Mouse (Mus musculus) cerebellum, adult 18-20 months (tissue): ENCODE data around the gene Cad.
"Not testable (repeated sequence)": the region's sequence is repeated elsewhere in the genome, so short reads cannot be mapped to it uniquely, and the experiment has no call there.

Experiments
- DNase-seq, 2 experiments: peaks; one replicate each; pipeline ENCODE4 v3.0.0; 2021

The Cad gene

GRCm38 (mm10) chr5:31054261-31055215, at the start of gene Cad:
Gene Cad (plus strand): TSS chr5:31054780.
- peak; percentile 95 to 97 for DNase-seq

- no peak for DNase-seq
Measured at GRCm38 (mm10) chr5:31012737-31013136, 41.8 kb upstream of the Cad start.

- DNase-seq, result no peak
Measured at GRCm38 (mm10) chr5:31015913-31016312, 38.7 kb upstream of the Cad start.

- DNase-seq, result not testable (repeated sequence)
Measured at GRCm38 (mm10) chr5:31021790-31022189, 32.8 kb upstream of the Cad start.

- no peak for DNase-seq
Measured at GRCm38 (mm10) chr5:31022690-31023089, 31.9 kb upstream of the Cad start.

- no peak for DNase-seq
Measured at GRCm38 (mm10) chr5:31023254-31023653, 31.3 kb upstream of the Cad start.

- no peak for DNase-seq
Measured at GRCm38 (mm10) chr5:31024641-31025040, 29.9 kb upstream of the Cad start.

- DNase-seq, result no peak
Measured at GRCm38 (mm10) chr5:31030926-31031325, 23.7 kb upstream of the Cad start.

- DNase-seq, result no peak
Measured at GRCm38 (mm10) chr5:31031508-31031907, 23.1 kb upstream of the Cad start.

- no peak for DNase-seq
Measured at GRCm38 (mm10) chr5:31034669-31035068, 19.9 kb upstream of the Cad start.

- DNase-seq, result not testable (repeated sequence)
Measured at GRCm38 (mm10) chr5:31036556-31036955, 18.0 kb upstream of the Cad start.

GRCm38 (mm10) chr5:31038171-31038845, 16.3 kb upstream of the Cad start:
- no peak for DNase-seq

- DNase-seq, result no peak
Measured at GRCm38 (mm10) chr5:31046416-31046815, 8.2 kb upstream of the Cad start.

GRCm38 (mm10) chr5:31047074-31047473, 7.5 kb upstream of the Cad start:
- DNase-seq, result no peak

GRCm38 (mm10) chr5:31047848-31048762, 6.5 kb upstream of the Cad start, which contains the start of gene Atraid:
Gene Atraid (plus strand): TSS chr5:31048312.
- peak; percentile 98 to 99 for DNase-seq

GRCm38 (mm10) chr5:31048763-31049641, 5.6 kb upstream of the Cad start, which contains the start of gene Slc5a6:
Gene Slc5a6 (minus strand): TSS chr5:31048924.
- peak; percentile 48 to 56 for DNase-seq

- DNase-seq, result no peak
Measured at GRCm38 (mm10) chr5:31050427-31050826, 4.2 kb upstream of the Cad start.

- not testable (repeated sequence) for DNase-seq
Measured at GRCm38 (mm10) chr5:31053728-31054127, 852 bp upstream of the Cad start.

GRCm38 (mm10) chr5:31055216-31056140, 898 bp downstream of the Cad start:
- DNase-seq, result no peak

- DNase-seq, result no peak
Measured at GRCm38 (mm10) chr5:31069810-31070209, 15.2 kb downstream of the Cad start.
